Mouse (Mus musculus) C2C12 (cell line): ENCODE results near the gene Actb. TPM values are rescaled to one million over a fixed set of nuclear protein-coding genes. Genes with fewer than 3 reads are reported as not detected.

Experiments
- H3K27me3 ChIP-seq: one replicate; pipeline ENCODE4 v1.6.1; 2011; ENCODE audit not compliant: control insufficient read depth, insufficient read depth, insufficient read length
- H3K36me3 ChIP-seq: one replicate; pipeline ENCODE4 v1.6.1; 2011; ENCODE audit not compliant: control insufficient read depth, insufficient read depth
- H3K4me3 ChIP-seq: one replicate; pipeline ENCODE4 v1.5.1; 2011; ENCODE audit warnings: mild to moderate bottlenecking, control low read depth; ENCODE audit not compliant: poor library complexity, insufficient read depth, severe bottlenecking
- H3K79me2 ChIP-seq: one replicate; pipeline ENCODE4 v1.6.1; 2011; ENCODE audit not compliant: control insufficient read depth, insufficient read depth
- H3K79me3 ChIP-seq: one replicate; pipeline ENCODE4 v1.6.1; 2011; ENCODE audit warnings: low read depth, control low read depth
- H3ac ChIP-seq: one replicate; pipeline ENCODE3; 2011; ENCODE audit warnings: low read depth; ENCODE audit not compliant: control insufficient read depth, insufficient read length
- CEBPB ChIP-seq: IDR thresholded peaks from one replicate; pipeline ENCODE4 v1.6.1; 2011; ENCODE audit warnings: low read depth, mild to moderate bottlenecking, control low read depth, moderate library complexity
- CTCF ChIP-seq: IDR thresholded peaks from one replicate; pipeline ENCODE4 v1.5.1; 2011; ENCODE audit not compliant: control insufficient read depth, insufficient read depth, insufficient read length
- FOSL1 ChIP-seq: IDR thresholded peaks from one replicate; pipeline ENCODE4 v1.8.0; 2011; ENCODE audit warnings: mild to moderate bottlenecking, low read length; ENCODE audit not compliant: poor library complexity, insufficient read depth, severe bottlenecking
- MAX ChIP-seq: IDR thresholded peaks from one replicate; pipeline ENCODE4 v1.6.1; 2011; ENCODE audit warnings: mild to moderate bottlenecking, control low read depth
- MYOD1 ChIP-seq: IDR thresholded peaks from one replicate; pipeline ENCODE4 v1.6.1; 2011; ENCODE audit warnings: low read depth; ENCODE audit not compliant: control insufficient read depth, insufficient read length
- MYOG ChIP-seq: IDR thresholded peaks from one replicate; pipeline ENCODE4 v1.6.1; 2011; ENCODE audit not compliant: control insufficient read depth, insufficient read length; ENCODE audit errors: extremely low read depth
- USF1 ChIP-seq: IDR thresholded peaks from one replicate; pipeline ENCODE4 v1.6.1; 2011; ENCODE audit warnings: low read depth, mild to moderate bottlenecking, control low read depth, moderate library complexity
- polyA plus RNA-seq: library from polyadenylated mRNA; unstranded; fragments of >200 nt; fragmentation: generic; extraction: Trizol; gene quantifications from one replicate; pipeline ENCODE4 v1.2.1, GENCODE M21; 2012; ENCODE audit warnings: missing spikeins

Gene Actb
- polyA plus RNA-seq, 1 experiment: 6,665 TPM

- H3K79me2 ChIP-seq: no peaks in the 10 kb centered on the region
- H3K79me3 ChIP-seq: peaks cover 2% of the 10 kb centered on the region
- H3K27me3 ChIP-seq: no peaks in the 10 kb centered on the region
- peaks cover 42% of the 10 kb centered on the region for H3K36me3 ChIP-seq
- no peak for TF ChIP-seq FOSL1
- TF ChIP-seq CEBPB: no peak
- TF ChIP-seq MYOD1: no peak
- no peak for TF ChIP-seq MAX
- H3K4me3 ChIP-seq: no peak overlapping the region
- no peak overlapping the region for H3ac ChIP-seq
Measured at GRCm38 (mm10) chr5:142875513-142875905, 31.0 kb downstream of the Actb start.

GRCm38 (mm10) chr5:142874791-142875512 is 31.6 kb downstream of the Actb start:
- TF ChIP-seq CTCF (no peak), MYOD1 (no peak), USF1 (no peak)
- no peaks in the 10 kb centered on the region for H3K27me3 ChIP-seq
- H3K79me3 ChIP-seq: peaks cover 2% of the 10 kb centered on the region
- H3K79me2 ChIP-seq: no peaks in the 10 kb centered on the region
- peaks cover 42% of the 10 kb centered on the region for H3K36me3 ChIP-seq
- H3K4me3 ChIP-seq: no peak overlapping the region
- H3ac ChIP-seq: no peak overlapping the region

- no peak overlapping the region for H3K4me3 ChIP-seq
- H3K36me3 ChIP-seq: peaks cover 42% of the 10 kb centered on the region
- peaks cover 2% of the 10 kb centered on the region for H3K79me3 ChIP-seq
- TF ChIP-seq CTCF: no peak
- TF ChIP-seq MYOD1: no peak
- TF ChIP-seq MAX: no peak
- no peak for TF ChIP-seq USF1
- no peak for TF ChIP-seq FOSL1
- no peak for TF ChIP-seq CEBPB
- TF ChIP-seq MYOG: no peak
- no peak overlapping the region for H3ac ChIP-seq
- H3K27me3 ChIP-seq: no peaks in the 10 kb centered on the region
- H3K79me2 ChIP-seq: no peaks in the 10 kb centered on the region
Measured at GRCm38 (mm10) chr5:142873718-142874117, 32.8 kb downstream of the Actb start.

GRCm38 (mm10) chr5:142871765-142872164 is 34.8 kb downstream of the Actb start:
- Histone ChIP-seq H3K79me3 (peaks cover 2% of the 10 kb centered on the region), H3ac (no peak overlapping the region), H3K4me3 (no peak overlapping the region), H3K79me2 (no peaks in the 10 kb centered on the region), H3K27me3 (no peaks in the 10 kb centered on the region), H3K36me3 (peaks cover 27% of the 10 kb centered on the region)
- TF ChIP-seq CTCF (no peak), MYOD1 (no peak), USF1 (no peak), MAX (no peak), CEBPB (no peak), FOSL1 (no peak), MYOG (no peak)

GRCm38 (mm10) chr5:142869463-142869862 is 37.1 kb downstream of the Actb start:
- Histone ChIP-seq H3K79me3 (peaks cover 2% of the 10 kb centered on the region), H3K27me3 (no peaks in the 10 kb centered on the region), H3K4me3 (no peak overlapping the region), H3K36me3 (peaks cover 9% of the 10 kb centered on the region), H3ac (no peak overlapping the region), H3K79me2 (no peaks in the 10 kb centered on the region)
- TF ChIP-seq CEBPB: no peak

- H3K4me3 ChIP-seq: no peak overlapping the region
- no peaks in the 10 kb centered on the region for H3K79me3 ChIP-seq
- H3K79me2 ChIP-seq: no peaks in the 10 kb centered on the region
- no peak for TF ChIP-seq USF1
- no peak for TF ChIP-seq MYOG
- no peak for TF ChIP-seq CEBPB
- no peak for TF ChIP-seq CTCF
- no peak for TF ChIP-seq FOSL1
- no peak for TF ChIP-seq MYOD1
- H3ac ChIP-seq: no peak overlapping the region
- H3K27me3 ChIP-seq: no peaks in the 10 kb centered on the region
- H3K36me3 ChIP-seq: no peaks in the 10 kb centered on the region
Measured at GRCm38 (mm10) chr5:142857763-142858229, 48.8 kb downstream of the Actb start.

GRCm38 (mm10) chr5:142856408-142856807 is 50.1 kb downstream of the Actb start:
- Histone ChIP-seq H3K79me2 (no peaks in the 10 kb centered on the region), H3K4me3 (no peak overlapping the region), H3K27me3 (no peaks in the 10 kb centered on the region), H3ac (no peak overlapping the region), H3K79me3 (no peaks in the 10 kb centered on the region), H3K36me3 (no peaks in the 10 kb centered on the region)
- no peak for TF ChIP-seq MYOD1
- no peak for TF ChIP-seq MAX
- TF ChIP-seq CTCF: no peak
- no peak for TF ChIP-seq CEBPB
- no peak for TF ChIP-seq MYOG
- TF ChIP-seq USF1: no peak
- no peak for TF ChIP-seq FOSL1
